Mouse (Mus musculus) limb, embryonic 11.5 days (tissue): ENCODE measurements at regions not wholly inside any gene's neighbourhood (a gene's known extent, or its start where the extent isn't known, plus 50 kb on each side); places are given as distances from the start of the nearest gene placed in this dataset.

Source experiments
- ATAC-seq: fragments of 200-750 bp; cut with Nextera tagmentation; 2 replicates; pipeline ENCODE4 v1.8.0; 2017; ENCODE audit warnings: low read depth; ENCODE audit not compliant: insufficient number of reproducible peaks, low FRiP score, low TSS enrichment
- DNase-seq: peaks from one replicate; pipeline ENCODE4 v3.0.0-alpha.2; 2015; ENCODE audit warnings: low spot score
- H3K27ac ChIP-seq: fragments of 300-500 bp; sonication (generic); replicated peaks from 2 replicates; pipeline ENCODE4 v1.5.1; 2014; ENCODE audit warnings: low read depth, mild to moderate bottlenecking, low read length
- H3K27me3 ChIP-seq: fragments of 300-500 bp; sonication (generic); 2 replicates; pipeline ENCODE4 v1.6.1; 2014; ENCODE audit warnings: mild to moderate bottlenecking, low read length, mixed read lengths; ENCODE audit not compliant: control insufficient read depth, insufficient read depth
- H3K36me3 ChIP-seq: fragments of 300-500 bp; sonication (generic); 2 replicates; pipeline ENCODE4 v1.6.1; 2014; ENCODE audit warnings: mild to moderate bottlenecking, low read length, moderate library complexity, mixed read lengths; ENCODE audit not compliant: control insufficient read depth, insufficient read depth
- H3K4me1 ChIP-seq: fragments of 300-500 bp; sonication (generic); 2 replicates; pipeline ENCODE4 v1.6.1; 2014; ENCODE audit warnings: low read length, mixed read lengths; ENCODE audit not compliant: control insufficient read depth, insufficient read depth
- H3K4me2 ChIP-seq: fragments of 300-500 bp; sonication (generic); 2 replicates; pipeline ENCODE4 v1.6.1; 2014; ENCODE audit warnings: low read depth, mild to moderate bottlenecking, moderate library complexity; ENCODE audit not compliant: severe bottlenecking
- H3K4me3 ChIP-seq: fragments of 300-500 bp; sonication (generic); 2 replicates; pipeline ENCODE4 v1.5.1; 2014; ENCODE audit warnings: low read depth, low read length
- H3K9ac ChIP-seq: fragments of 300-500 bp; sonication (generic); 2 replicates; pipeline ENCODE4 v1.6.1; 2014; ENCODE audit warnings: mild to moderate bottlenecking, low read length
- H3K9me3 ChIP-seq: fragments of 300-500 bp; sonication (generic); 2 replicates; pipeline ENCODE4 v1.6.1; 2016; ENCODE audit warnings: low read length; ENCODE audit not compliant: control insufficient read depth
- WGBS: fragments of 180-500 bp; shearing (Covaris S2); extraction: QIAGEN DNeasy Blood & Tissue Kit; methylation state at CpG from one replicate; pipeline ENCODE4 v1.1.7; 2014; 5-methylcytosine and 5-hydroxymethylcytosine counted together

- 22% methylated on average over 19 of the region's 19 CpGs for WGBS
- peak; percentile 64 for ATAC-seq
- H3K4me3 ChIP-seq, result no peak overlapping the region
- no peaks in the 10 kb centered on the region for H3K36me3 ChIP-seq
- H3K27me3 ChIP-seq, result no peaks in the 10 kb centered on the region
- peak; percentile 68 for DNase-seq
- no peak overlapping the region; the same call in 1 of the 2 replicates for H3K4me2 ChIP-seq
- no peak overlapping the region for H3K9ac ChIP-seq
- no peaks in the 10 kb centered on the region for H3K9me3 ChIP-seq
- peak overlapping the region; percentile 68 for H3K27ac ChIP-seq
- H3K4me1 ChIP-seq, result peaks cover 70% of the 10 kb centered on the region
These were observed 155.8 kb upstream of the A530016L24Rik start for GRCm38 (mm10) chr12:112333125-112334079.

- H3K27me3 ChIP-seq, result no peaks in the 10 kb centered on the region
- H3K9me3 ChIP-seq, result no peaks in the 10 kb centered on the region
- ATAC-seq, result no peak
- peaks cover 71% of the 10 kb centered on the region for H3K4me1 ChIP-seq
- no peak for DNase-seq
- 53% methylated on average over 20 of the region's 20 CpGs for WGBS
- H3K36me3 ChIP-seq, result no peaks in the 10 kb centered on the region
- peak overlapping the region; percentile 68; the same call in 1 of the 2 replicates for H3K27ac ChIP-seq
- no peak overlapping the region for H3K4me3 ChIP-seq
- no peak overlapping the region; the same call in 1 of the 2 replicates for H3K4me2 ChIP-seq
- H3K9ac ChIP-seq, result no peak overlapping the region
These were observed 155.0 kb upstream of the A530016L24Rik start for GRCm38 (mm10) chr12:112334106-112334855.

- H3K27ac ChIP-seq, result no peak overlapping the region
- no peak for DNase-seq
- 65% methylated on average over 7 of the region's 7 CpGs for WGBS
- no peak overlapping the region for H3K4me3 ChIP-seq
- H3K36me3 ChIP-seq, result no peaks in the 10 kb centered on the region
- no peaks in the 10 kb centered on the region for H3K27me3 ChIP-seq
- no peaks in the 10 kb centered on the region for H3K9me3 ChIP-seq
- no peak overlapping the region for H3K9ac ChIP-seq
- H3K4me2 ChIP-seq, result no peak overlapping the region
- ATAC-seq, result no peak
- H3K4me1 ChIP-seq, result peaks cover 60% of the 10 kb centered on the region
These were observed 153.6 kb upstream of the A530016L24Rik start for GRCm38 (mm10) chr12:112335641-112336040.

GRCm38 (mm10) chr12:112336691-112337295 is 152.5 kb upstream of the A530016L24Rik start:
- Histone ChIP-seq H3K27me3 (no peaks in the 10 kb centered on the region), H3K27ac (no peak overlapping the region), H3K9me3 (no peaks in the 10 kb centered on the region), H3K4me1 (peaks cover 50% of the 10 kb centered on the region), H3K36me3 (no peaks in the 10 kb centered on the region), H3K4me3 (no peak overlapping the region), H3K9ac (no peak overlapping the region), H3K4me2 (no peak overlapping the region)
- no peak for ATAC-seq
- WGBS, result 90% methylated on average over 9 of the region's 9 CpGs
- no peak for DNase-seq

GRCm38 (mm10) chr12:112337443-112337842 is 151.8 kb upstream of the A530016L24Rik start:
- Histone ChIP-seq H3K27ac (no peak overlapping the region), H3K4me1 (peaks cover 43% of the 10 kb centered on the region)
- ATAC-seq, result no peak

GRCm38 (mm10) chr12:112338976-112339375 is 150.3 kb upstream of the A530016L24Rik start:
- no peak for DNase-seq
- Histone ChIP-seq H3K4me2 (no peak overlapping the region), H3K27ac (no peak overlapping the region), H3K36me3 (no peaks in the 10 kb centered on the region), H3K4me1 (peaks cover 33% of the 10 kb centered on the region), H3K27me3 (no peaks in the 10 kb centered on the region), H3K9ac (no peak overlapping the region), H3K9me3 (no peaks in the 10 kb centered on the region), H3K4me3 (no peak overlapping the region)
- 75% methylated on average over 15 of the region's 15 CpGs for WGBS
- no peak for ATAC-seq

More at GRCm38 (mm10) chr12:112337443-112337842, 151.8 kb upstream of the A530016L24Rik start:
- DNase-seq, result no peak
- no peak overlapping the region for H3K4me3 ChIP-seq
- WGBS, result 74% methylated on average over 11 of the region's 11 CpGs
- H3K9ac ChIP-seq, result no peak overlapping the region
- no peaks in the 10 kb centered on the region for H3K27me3 ChIP-seq
- H3K9me3 ChIP-seq, result no peaks in the 10 kb centered on the region
- no peak overlapping the region for H3K4me2 ChIP-seq
- H3K36me3 ChIP-seq, result no peaks in the 10 kb centered on the region

- Histone ChIP-seq H3K4me1 (peaks cover 26% of the 10 kb centered on the region), H3K27ac (no peak overlapping the region), H3K9ac (no peak overlapping the region), H3K27me3 (no peaks in the 10 kb centered on the region), H3K9me3 (no peaks in the 10 kb centered on the region), H3K4me3 (no peak overlapping the region), H3K36me3 (no peaks in the 10 kb centered on the region), H3K4me2 (no peak overlapping the region)
- no peak for ATAC-seq
- no peak for DNase-seq
- WGBS, result 56% methylated on average over 11 of the region's 11 CpGs
These were observed 149.6 kb upstream of the A530016L24Rik start for GRCm38 (mm10) chr12:112339481-112340179.

GRCm38 (mm10) chr12:112340248-112340647 is 149.0 kb upstream of the A530016L24Rik start:
- no peak overlapping the region for H3K4me3 ChIP-seq
- H3K27me3 ChIP-seq, result no peaks in the 10 kb centered on the region
- no peak overlapping the region for H3K27ac ChIP-seq
- ATAC-seq (no peak), DNase-seq (no peak)
- WGBS, result 82% methylated on average over 5 of the region's 5 CpGs
- H3K36me3 ChIP-seq, result no peaks in the 10 kb centered on the region
- no peak overlapping the region for H3K4me2 ChIP-seq
- no peaks in the 10 kb centered on the region for H3K9me3 ChIP-seq
- H3K4me1 ChIP-seq, result peaks cover 22% of the 10 kb centered on the region
- no peak overlapping the region for H3K9ac ChIP-seq
